Mouse (Mus musculus): ENCODE results near the gene Rpl5. TPM values are rescaled to one million over a fixed set of nuclear protein-coding genes. Genes with fewer than 3 reads are reported as not detected.
"Not testable (repeated sequence)": the region's sequence is repeated elsewhere in the genome, so short reads cannot be mapped to it uniquely, and the experiment has no call there.

Rpl5 gene
- polyA plus RNA-seq (2017; shearing (Covaris generic)) = 10 to 100 TPM; 71.9 to 81.2 TPM

DNA sequence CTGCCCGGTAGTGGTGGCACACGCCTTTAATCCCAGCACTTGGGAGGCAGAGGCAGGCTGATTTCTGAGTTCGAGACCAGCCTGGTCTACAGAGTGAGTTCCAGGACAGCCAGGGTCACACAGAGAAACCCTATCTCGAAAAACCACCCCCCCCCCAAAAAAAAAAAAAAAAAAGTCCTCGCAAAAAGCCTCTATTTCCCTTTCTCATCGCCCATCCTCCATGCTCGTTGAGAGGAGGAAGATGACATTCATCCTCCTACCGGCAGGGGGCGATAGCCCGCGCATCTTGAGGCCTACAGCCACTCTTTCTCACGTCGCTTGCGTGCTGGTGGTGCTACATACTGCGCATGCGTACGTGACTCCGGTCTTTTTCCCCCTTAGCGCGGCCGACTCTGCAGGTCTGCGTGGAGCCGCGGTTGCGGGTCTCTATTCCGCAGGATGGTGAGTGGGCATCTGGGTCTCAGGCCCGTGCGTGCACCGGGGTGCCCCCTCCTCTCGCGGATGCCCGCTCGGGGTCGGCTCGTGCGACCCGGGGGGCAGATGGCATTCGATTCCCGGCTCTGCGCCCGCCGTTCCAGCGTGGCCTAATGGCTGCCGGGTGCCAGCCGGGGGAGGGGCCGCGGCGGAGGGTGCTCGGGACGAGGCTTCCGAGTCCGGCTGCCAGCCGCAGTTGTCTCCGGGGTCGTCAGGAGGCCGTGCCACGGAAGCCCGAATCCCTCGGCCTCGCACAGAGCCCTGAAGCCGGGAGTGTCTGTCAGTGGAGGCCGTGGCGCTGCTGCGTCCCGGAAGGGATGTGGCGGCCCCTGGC is at the start of gene Rpl5:
Gene Rpl5, plus strand, starts transcription at position 297 of the 808 bp plus-strand sequence.
- peak; percentile 91 for ATAC-seq

- no peak for ATAC-seq
Observed at GRCm38 (mm10) chr5:107853807-107854206, 46.5 kb upstream of the Rpl5 start.

DNA sequence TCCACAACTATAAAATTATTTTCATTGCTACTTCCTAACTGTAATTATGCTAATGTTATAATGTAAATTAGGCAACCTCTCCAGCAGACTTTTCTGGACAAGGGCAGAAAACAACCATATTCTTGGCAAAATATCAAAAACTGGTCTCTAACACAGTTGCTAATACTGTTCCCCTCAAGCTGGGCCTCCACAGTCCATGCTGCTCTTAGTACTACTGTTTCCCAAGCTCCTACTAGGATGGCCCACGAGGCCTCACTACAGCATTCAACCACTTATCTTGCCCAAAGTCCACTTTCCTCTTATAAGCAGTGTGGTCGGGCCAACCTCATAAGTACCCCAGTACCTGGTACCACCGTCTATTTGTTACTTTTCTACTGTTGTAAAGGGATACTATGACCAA is 45.7 kb upstream of the Rpl5 start:
- no peak for ATAC-seq

GRCm38 (mm10) chr5:107855546-107855945 is 44.8 kb upstream of the Rpl5 start:
- ATAC-seq = no peak

GRCm38 (mm10) chr5:107858963-107859362 is 41.3 kb upstream of the Rpl5 start:
- no peak for ATAC-seq

DNA sequence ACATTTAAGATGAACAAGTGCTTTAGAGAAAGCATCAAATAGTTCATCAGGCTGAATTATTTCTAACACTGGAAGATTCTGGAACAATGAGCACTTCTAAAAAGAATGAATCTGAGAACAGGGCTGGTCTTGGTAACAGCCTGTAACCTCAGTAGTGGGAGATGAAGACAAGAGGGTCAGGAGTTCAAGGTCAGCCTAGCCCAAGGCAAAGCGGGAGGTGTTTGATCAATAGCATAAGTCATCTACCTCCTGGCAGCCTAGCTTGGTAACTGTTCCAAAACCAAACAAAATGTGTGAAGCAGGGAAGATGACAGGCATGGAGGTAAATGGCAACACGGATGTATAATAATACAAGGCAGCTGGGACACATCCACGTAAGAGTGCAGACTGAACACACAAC is 36.3 kb upstream of the Rpl5 start:
- ATAC-seq = no peak

- no peak for ATAC-seq
Observed at GRCm38 (mm10) chr5:107866127-107867126, 33.9 kb upstream of the Rpl5 start.

DNA sequence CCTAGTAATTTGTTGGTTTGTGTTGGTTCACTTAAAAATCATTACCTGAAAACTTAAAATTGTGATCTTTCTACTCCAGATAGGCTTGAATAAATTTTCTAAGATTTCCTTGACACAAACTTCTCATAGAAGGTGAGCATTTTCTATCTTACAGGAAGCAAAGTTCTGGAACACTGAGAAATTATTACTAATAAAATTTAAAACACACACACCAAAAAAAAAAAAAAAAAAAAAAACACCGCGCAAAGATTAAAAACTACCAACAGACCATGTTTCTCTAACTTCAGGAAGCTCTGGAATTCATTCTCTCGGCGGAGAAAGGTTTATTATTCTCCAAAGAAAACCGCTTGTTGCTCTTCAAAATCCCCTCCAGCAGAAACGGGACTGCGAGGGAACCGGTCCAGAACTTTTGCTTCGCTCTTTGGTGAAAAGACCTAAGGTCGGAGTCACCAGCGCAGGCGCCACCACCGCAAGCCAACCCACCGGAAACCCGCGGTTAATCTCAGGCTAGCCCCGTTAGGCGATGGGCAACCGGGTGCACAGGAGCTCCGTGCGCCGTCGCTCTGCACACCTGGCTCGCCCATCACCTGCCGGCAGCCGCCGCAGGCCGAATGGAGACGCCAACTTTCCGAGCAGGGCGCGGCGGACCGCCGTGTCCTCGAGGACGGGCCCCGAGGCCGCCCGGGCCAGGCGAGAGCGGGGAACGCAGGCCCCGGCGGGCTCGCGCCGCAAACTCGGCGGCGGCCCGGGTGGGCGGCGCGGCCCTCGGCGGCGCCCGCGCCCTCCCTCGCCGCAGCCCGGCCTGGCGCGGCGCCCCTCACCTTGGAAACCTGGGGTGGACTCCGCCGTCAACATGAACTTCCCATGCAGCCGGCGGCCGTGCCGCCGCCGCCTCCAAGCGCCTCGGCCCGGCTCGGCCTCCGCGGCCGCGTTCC is 32.1 kb upstream of the Rpl5 start:
- peak; percentile 68 for ATAC-seq

DNA sequence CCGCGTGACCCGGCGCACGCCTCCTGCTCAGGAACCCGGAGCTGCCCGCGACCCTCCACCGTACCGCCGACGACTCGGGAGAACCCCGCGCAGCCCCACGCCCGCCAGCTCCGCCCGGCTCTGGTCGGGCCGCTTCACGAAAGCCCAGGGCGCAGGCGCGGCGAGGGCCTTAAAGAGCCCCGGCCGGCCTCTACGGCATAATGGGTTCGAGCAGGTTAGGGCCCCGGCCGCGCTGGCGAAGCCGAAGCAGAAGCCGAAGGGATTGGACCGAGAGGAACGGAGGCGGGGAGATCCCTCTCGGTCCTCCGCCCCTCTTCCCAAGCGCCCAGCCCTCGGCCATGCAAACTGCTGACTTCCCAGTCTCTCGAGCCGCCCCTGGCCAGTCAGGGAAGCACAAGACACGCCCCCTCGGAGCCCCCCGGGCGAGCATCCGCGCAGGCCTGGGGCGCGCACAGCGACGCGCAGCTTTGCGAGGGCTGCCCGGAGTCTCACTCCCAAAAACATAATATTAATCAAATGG is 31.3 kb upstream of the Rpl5 start:
- peak; percentile 63 for ATAC-seq

GRCm38 (mm10) chr5:107869701-107870100 is 30.6 kb upstream of the Rpl5 start:
- ATAC-seq = no peak

DNA sequence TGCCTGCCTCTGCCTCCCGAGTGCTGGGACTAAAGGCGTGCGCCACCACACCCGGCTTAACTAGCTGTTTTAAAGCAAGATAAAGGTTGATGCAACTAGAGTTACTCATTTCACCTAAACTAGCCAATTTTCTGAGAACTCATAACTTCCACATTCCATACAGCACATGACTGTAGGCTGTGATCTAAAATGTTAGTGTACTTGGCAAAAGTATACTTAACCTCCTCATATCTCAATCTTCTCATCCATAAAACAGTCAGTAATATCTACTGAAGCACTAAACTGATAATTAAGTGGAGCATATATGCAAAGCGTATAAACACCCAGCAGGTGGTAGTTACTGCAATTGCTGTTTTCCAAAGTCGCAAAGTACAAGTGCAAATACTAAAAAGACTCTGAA is 27.0 kb upstream of the Rpl5 start:
- no peak for ATAC-seq

GRCm38 (mm10) chr5:107873886-107874302 is 26.4 kb upstream of the Rpl5 start:
- ATAC-seq = no peak

DNA sequence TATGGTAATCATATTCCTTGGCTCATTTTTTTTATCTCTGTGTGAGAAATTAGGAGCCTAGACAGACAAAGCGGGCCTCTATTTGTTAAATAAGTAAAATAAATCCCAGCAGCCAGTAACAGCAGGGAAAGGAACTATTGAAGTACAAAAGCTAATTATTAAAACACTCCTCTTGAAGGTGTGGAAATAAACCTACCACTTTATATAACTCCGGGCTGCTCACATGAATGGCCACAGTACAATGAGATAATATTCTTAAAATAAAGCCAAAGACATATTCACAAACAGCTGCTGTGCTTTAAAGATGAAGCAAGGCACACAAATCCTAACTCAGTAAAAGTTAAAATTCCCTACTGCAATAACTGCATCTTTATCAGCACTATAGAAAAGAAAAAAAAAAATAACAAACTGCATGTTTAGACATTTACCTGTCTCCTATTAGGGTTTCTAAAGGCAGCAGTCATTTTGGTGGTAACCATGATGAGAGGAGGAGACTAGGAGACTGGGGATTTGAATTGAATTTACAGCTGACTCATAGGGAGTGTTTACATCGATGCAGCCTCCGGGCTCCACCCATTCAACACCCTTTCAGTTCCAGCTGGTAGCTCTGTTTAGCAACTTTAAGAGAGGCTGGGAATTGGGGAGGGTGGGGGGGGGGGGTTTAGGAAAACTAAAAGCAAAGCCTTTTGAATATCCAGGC is 25.6 kb upstream of the Rpl5 start, which contains the start of gene Evi5:
Gene Evi5, minus strand, starts transcription at position 547 of the 700 bp plus-strand sequence.
- no peak for ATAC-seq

DNA sequence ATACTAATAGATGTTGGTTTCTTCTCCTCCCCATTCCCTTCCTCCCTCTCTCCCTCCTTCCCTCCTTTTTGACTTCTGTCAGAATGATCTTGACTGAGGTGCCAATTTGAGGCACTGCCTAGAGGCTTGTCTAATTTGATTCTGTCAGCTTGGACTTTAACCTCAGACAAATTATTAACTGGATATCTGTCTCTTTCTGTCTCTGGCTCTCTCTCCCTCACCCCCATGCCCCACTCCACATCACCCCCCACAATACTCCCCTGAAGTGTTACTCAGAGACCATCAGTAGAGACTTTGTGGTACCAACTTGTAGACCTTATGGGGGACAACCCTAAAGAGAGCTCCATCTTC is 25.1 kb upstream of the Rpl5 start:
- ATAC-seq = no peak

DNA sequence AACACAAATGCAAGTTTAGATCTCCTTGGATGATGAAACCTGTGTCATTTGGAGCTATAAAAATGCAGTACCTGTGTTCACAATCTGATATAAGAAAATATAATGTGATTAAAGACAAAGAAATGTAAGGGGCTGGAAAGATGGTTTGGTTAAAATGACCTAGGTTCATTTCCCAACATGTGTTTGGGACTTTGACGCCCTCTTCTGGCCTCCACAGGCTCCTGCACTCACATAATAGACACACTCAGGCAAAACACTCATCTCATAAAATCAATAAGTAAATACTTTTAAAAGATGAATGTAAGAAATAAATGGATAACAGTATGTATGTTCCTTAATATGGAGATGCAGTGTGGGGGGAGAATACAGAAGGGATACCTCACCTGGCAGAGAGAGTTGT is 23.2 kb upstream of the Rpl5 start:
- ATAC-seq = no peak

- ATAC-seq = no peak
Observed at GRCm38 (mm10) chr5:107880710-107881109, 19.6 kb upstream of the Rpl5 start.

GRCm38 (mm10) chr5:107889994-107890888 is 10.1 kb upstream of the Rpl5 start:
- ATAC-seq = no peak

GRCm38 (mm10) chr5:107891515-107891914 is 8.8 kb upstream of the Rpl5 start:
- ATAC-seq = not testable (repeated sequence)

GRCm38 (mm10) chr5:107894676-107895075 is 5.6 kb upstream of the Rpl5 start:
- ATAC-seq = no peak

GRCm38 (mm10) chr5:107896265-107896664 is 4.0 kb upstream of the Rpl5 start:
- no peak for ATAC-seq

Measured in activated CD4-positive, CD25-positive, alpha-beta regulatory T cell, adult 4 months (primary cell).